Mouse (Mus musculus): ENCODE data around the gene 5730522E02Rik. TPM values are rescaled to one million over a fixed set of nuclear protein-coding genes. Genes with fewer than 3 reads are reported as not detected.

The 5730522E02Rik gene
- total RNA-seq, 2 experiments from 2014 or later = not detected

Small RNA genes within 50 kb of the gene (microRNA-seq; reads per million reads assigned to microRNA genes)
- gene Mir6372 = not detected

Other genes starting within 250 kb of the 5730522E02Rik start
- 1 to 10 TPM; 3.0 to 4.9 TPM for gene Fancl, start 175.4 kb upstream of the 5730522E02Rik start, total RNA-seq (2021)

Measured in gastrocnemius, adult 18-20 months (tissue).